Mouse (Mus musculus) ES-E14 (cell line): Measurements from ENCODE around the gene Atp2b4.

Experiments
- CHD2 ChIP-seq: IDR thresholded peaks from 2 replicates; pipeline ENCODE4 v1.6.1; 2014; ENCODE audit warnings: mild to moderate bottlenecking, low read depth, low read length, inconsistent platforms
- HCFC1 ChIP-seq: IDR thresholded peaks from 2 replicates; pipeline ENCODE4 v1.6.1; 2012; ENCODE audit warnings: low read length, inconsistent platforms, borderline replicate concordance; ENCODE audit not compliant: insufficient read depth
- ZNF384 ChIP-seq: IDR thresholded peaks from 2 replicates; pipeline ENCODE4 v1.6.1; 2012; ENCODE audit warnings: low read depth, low read length, inconsistent platforms

DNA sequence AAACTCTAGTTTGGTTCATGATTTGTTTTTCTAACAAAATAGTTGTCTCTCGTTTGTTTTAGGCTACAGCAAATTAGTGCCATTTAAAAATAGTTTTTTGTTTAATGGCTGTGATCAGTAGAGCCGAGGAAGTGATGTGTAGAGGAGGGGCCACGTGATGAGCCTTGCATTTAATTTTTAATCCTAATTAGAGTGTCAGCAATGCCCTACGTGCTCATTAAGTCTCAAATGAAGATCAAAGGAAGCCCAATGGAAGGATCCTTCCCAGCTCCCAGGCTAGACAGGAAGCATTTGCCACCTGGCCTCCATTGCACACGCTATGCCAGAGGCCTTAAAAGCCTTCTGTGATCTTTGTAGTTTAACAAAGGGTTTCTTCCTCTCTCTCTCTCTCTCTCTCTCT, 8.5 kb upstream of the Atp2b4 start:
- TF ChIP-seq HCFC1 (no peak), CHD2 (no peak), ZNF384 (no peak)
